Mouse (Mus musculus): ENCODE measurements around the gene Wdr61. TPM values are rescaled to one million over a fixed set of nuclear protein-coding genes. Genes with fewer than 3 reads are reported as not detected.

Gene Wdr61
- polyA plus RNA-seq, 1 experiment from 2014 or later, result 162 TPM

DNA sequence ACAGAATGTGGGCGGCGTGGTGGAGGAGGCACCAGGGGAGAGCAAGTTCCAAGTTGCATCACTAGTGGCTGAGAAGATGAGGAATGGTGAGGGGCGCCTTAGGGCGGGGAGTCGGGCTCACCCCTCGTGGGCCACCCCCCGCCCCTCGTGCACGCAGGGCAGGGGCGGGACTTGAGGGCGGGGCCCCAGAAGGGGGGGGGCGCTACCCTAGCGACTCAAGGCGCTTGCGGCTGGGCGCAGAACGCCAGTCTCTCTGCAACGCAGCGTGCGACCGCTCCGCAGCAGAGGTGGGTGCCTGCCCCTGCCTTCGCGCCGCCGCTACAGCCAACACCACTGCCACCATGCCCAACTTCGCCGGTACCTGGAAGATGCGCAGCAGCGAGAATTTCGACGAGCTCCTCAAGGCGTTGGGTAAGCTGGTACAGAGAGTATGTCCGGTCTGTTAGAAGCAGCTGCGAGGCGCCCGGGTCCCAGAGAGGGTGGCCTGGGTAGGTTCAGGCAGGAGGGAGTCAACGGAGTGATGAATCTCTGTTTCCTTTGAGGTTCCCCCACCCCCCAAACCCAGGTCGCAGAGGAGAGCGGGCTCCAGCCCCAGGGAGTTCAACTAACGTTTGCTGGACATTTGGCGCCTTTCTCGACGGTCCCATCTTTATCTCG is 30.4 kb upstream of the Wdr61 start, which contains the start of gene Crabp1:
Crabp1 (plus strand) TSS at position 188 of the 657 bp plus-strand sequence.
- peaks cover 18% of the 10 kb centered on the region; the same call in 1 of the 2 replicates for H3K4me1 ChIP-seq (replicated peaks; ENCODE audit: control insufficient read depth, insufficient read depth, low read length)
- H3K4me3 ChIP-seq (ENCODE audit: low read depth, low read length), result peak within 1 kb of the TSS; percentile 39
- ATAC-seq (replicated peaks; ENCODE audit: low FRiP score, low TSS enrichment, low read depth) (no peak), DNase-seq (ENCODE audit: low spot score) (no peak)
- H3K9ac ChIP-seq (ENCODE audit: low read length), result 0 out of 2 replicates have a peak within 1 kb of the TSS, but pooled peaks have one; percentile 20
- H3K9me3 ChIP-seq (ENCODE audit: control insufficient read depth, low read length), result no peaks in the 10 kb centered on the region
- H3K27me3 ChIP-seq (replicated peaks; ENCODE audit: control insufficient read depth, insufficient read depth, low read length), result peaks cover 71% of the 10 kb centered on the region
- peak within 1 kb of the TSS; percentile 69 for H3K4me2 ChIP-seq (ENCODE audit: low read length)
- WGBS, result under 1% methylated on average over 44 of the region's 45 CpGs
- H3K36me3 ChIP-seq (ENCODE audit: control insufficient read depth, insufficient read depth, low read length), result no peaks in the 10 kb centered on the region
- H3K27ac ChIP-seq (ENCODE audit: low read depth), result no peak within 1 kb of the TSS

- H3K36me3 ChIP-seq (ENCODE audit: control insufficient read depth, insufficient read depth, low read length), result no peaks in the 10 kb centered on the region
- ATAC-seq (replicated peaks; ENCODE audit: low FRiP score, low TSS enrichment, low read depth), result no peak
- peak overlapping the region; percentile 69 for H3K4me2 ChIP-seq (ENCODE audit: low read length)
- H3K27ac ChIP-seq (ENCODE audit: low read depth), result no peak overlapping the region
- H3K9me3 ChIP-seq (ENCODE audit: control insufficient read depth, low read length), result no peaks in the 10 kb centered on the region
- H3K9ac ChIP-seq (ENCODE audit: low read length), result no peak overlapping the region
- DNase-seq (ENCODE audit: low spot score), result no peak
- WGBS, result 24% methylated on average over 12 of the region's 12 CpGs
- H3K27me3 ChIP-seq (replicated peaks; ENCODE audit: control insufficient read depth, insufficient read depth, low read length), result peaks cover 71% of the 10 kb centered on the region
- H3K4me1 ChIP-seq (replicated peaks; ENCODE audit: control insufficient read depth, insufficient read depth, low read length), result peaks cover 18% of the 10 kb centered on the region; the same call in 1 of the 2 replicates
- peak overlapping the region; percentile 39 for H3K4me3 ChIP-seq (ENCODE audit: low read depth, low read length)
These were observed 29.8 kb upstream of the Wdr61 start for GRCm38 (mm10) chr9:54764091-54764490.

DNA sequence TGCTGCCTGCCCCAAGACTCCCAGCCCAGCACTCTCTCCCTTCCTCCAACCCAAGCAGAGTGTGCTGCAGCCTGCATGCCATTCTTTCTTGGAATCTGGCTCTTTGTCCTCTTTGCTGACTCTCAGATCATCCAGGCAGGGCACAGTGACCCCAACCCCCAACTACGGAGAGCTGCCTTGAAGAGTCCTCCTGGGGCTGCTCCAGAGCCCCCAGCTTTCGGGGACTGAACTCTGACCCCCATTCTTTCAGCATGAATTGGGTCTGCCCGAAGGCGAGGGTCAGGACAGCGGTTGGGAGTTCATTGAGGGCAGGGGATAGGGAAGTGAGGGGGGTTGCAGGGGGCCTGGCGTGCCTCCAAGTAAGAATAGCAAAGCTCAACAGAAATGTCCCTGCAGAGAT is 25.3 kb upstream of the Wdr61 start:
- no peak for DNase-seq (ENCODE audit: low spot score)
- Histone ChIP-seq H3K36me3 (ENCODE audit: control insufficient read depth, insufficient read depth, low read length) (no peaks in the 10 kb centered on the region), H3K9ac (ENCODE audit: low read length) (no peak overlapping the region), H3K4me1 (replicated peaks; ENCODE audit: control insufficient read depth, insufficient read depth, low read length) (0 out of 2 replicates have a peak, but pooled peaks cover 4% of the 10 kb centered on the region), H3K4me3 (ENCODE audit: low read depth, low read length) (no peak overlapping the region), H3K27ac (ENCODE audit: low read depth) (no peak overlapping the region), H3K9me3 (ENCODE audit: control insufficient read depth, low read length) (no peaks in the 10 kb centered on the region), H3K4me2 (ENCODE audit: low read length) (no peak overlapping the region), H3K27me3 (replicated peaks; ENCODE audit: control insufficient read depth, insufficient read depth, low read length) (peaks cover 27% of the 10 kb centered on the region)
- 38% methylated on average over 6 of the region's 6 CpGs for WGBS
- ATAC-seq (replicated peaks; ENCODE audit: low FRiP score, low TSS enrichment, low read depth), result no peak

- Histone ChIP-seq H3K4me1 (replicated peaks; ENCODE audit: control insufficient read depth, insufficient read depth, low read length) (no peaks in the 10 kb centered on the region), H3K4me3 (ENCODE audit: low read depth, low read length) (no peak overlapping the region), H3K27ac (ENCODE audit: low read depth) (no peak overlapping the region), H3K4me2 (ENCODE audit: low read length) (no peak overlapping the region), H3K9me3 (ENCODE audit: control insufficient read depth, low read length) (no peaks in the 10 kb centered on the region), H3K9ac (ENCODE audit: low read length) (no peak overlapping the region), H3K36me3 (ENCODE audit: control insufficient read depth, insufficient read depth, low read length) (no peaks in the 10 kb centered on the region), H3K27me3 (replicated peaks; ENCODE audit: control insufficient read depth, insufficient read depth, low read length) (0 out of 2 replicates have a peak, but pooled peaks cover 4% of the 10 kb centered on the region)
- ATAC-seq (replicated peaks; ENCODE audit: low FRiP score, low TSS enrichment, low read depth), result no peak
- no peak for DNase-seq (ENCODE audit: low spot score)
- WGBS, result 42% methylated on average over 11 of the region's 11 CpGs
These were observed 18.6 kb upstream of the Wdr61 start for GRCm38 (mm10) chr9:54752944-54753295.

DNA sequence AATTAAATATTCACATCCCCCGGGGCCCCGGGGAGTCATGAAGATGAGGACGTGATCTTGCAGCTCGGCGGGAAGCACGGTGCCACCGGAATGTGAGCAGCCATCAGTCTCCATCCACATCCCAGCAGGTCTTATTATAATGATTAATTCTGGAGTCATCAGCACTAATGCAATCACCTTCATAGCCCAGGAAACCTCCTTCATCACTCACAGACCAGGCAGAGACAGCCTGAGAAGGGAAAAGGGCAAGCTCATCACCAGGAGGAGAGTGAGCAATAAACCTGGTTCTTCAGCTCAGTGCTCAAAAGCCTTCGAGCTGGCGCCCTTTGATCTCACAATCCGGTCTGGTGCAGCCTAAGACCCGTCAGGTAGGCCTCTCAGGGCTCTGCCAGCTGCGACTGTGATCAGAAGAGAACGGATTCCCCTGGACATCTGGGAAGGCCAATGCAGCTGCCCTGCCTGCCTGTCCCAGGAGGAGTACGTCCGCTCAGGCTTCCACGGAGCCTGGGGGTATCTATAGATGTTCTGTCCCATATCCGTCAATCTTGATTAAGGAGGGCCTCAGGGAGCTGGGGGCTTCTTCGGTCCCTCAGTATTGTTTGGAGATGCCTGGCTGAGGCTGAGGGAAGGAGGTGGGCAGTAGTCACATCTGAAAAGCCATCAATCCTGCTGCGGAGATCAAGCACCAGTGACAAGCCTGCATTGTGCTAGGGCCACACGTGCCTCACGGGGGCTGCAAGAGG is 18.1 kb upstream of the Wdr61 start:
- 33% methylated on average over 21 of the region's 21 CpGs for WGBS
- Histone ChIP-seq H3K36me3 (ENCODE audit: control insufficient read depth, insufficient read depth, low read length) (no peaks in the 10 kb centered on the region), H3K4me2 (ENCODE audit: low read length) (no peak overlapping the region), H3K4me3 (ENCODE audit: low read depth, low read length) (no peak overlapping the region), H3K9ac (ENCODE audit: low read length) (no peak overlapping the region), H3K27me3 (replicated peaks; ENCODE audit: control insufficient read depth, insufficient read depth, low read length) (0 out of 2 replicates have a peak, but pooled peaks cover 4% of the 10 kb centered on the region), H3K27ac (ENCODE audit: low read depth) (no peak overlapping the region), H3K4me1 (replicated peaks; ENCODE audit: control insufficient read depth, insufficient read depth, low read length) (no peaks in the 10 kb centered on the region), H3K9me3 (ENCODE audit: control insufficient read depth, low read length) (no peaks in the 10 kb centered on the region)
- DNase-seq (ENCODE audit: low spot score) (no peak), ATAC-seq (replicated peaks; ENCODE audit: low FRiP score, low TSS enrichment, low read depth) (no peak)

- no peak overlapping the region for H3K4me3 ChIP-seq (ENCODE audit: low read depth, low read length)
- no peaks in the 10 kb centered on the region for H3K9me3 ChIP-seq (ENCODE audit: control insufficient read depth, low read length)
- no peak overlapping the region for H3K9ac ChIP-seq (ENCODE audit: low read length)
- H3K4me1 ChIP-seq (replicated peaks; ENCODE audit: control insufficient read depth, insufficient read depth, low read length), result no peaks in the 10 kb centered on the region
- H3K4me2 ChIP-seq (ENCODE audit: low read length), result no peak overlapping the region
- WGBS, result 91% methylated on average over 2 of the region's 2 CpGs
- no peak for ATAC-seq (replicated peaks; ENCODE audit: low FRiP score, low TSS enrichment, low read depth)
- 0 out of 2 replicates have a peak, but pooled peaks cover 4% of the 10 kb centered on the region for H3K27me3 ChIP-seq (replicated peaks; ENCODE audit: control insufficient read depth, insufficient read depth, low read length)
- no peak for DNase-seq (ENCODE audit: low spot score)
- no peak overlapping the region for H3K27ac ChIP-seq (ENCODE audit: low read depth)
- no peaks in the 10 kb centered on the region for H3K36me3 ChIP-seq (ENCODE audit: control insufficient read depth, insufficient read depth, low read length)
These were observed 17.4 kb upstream of the Wdr61 start for GRCm38 (mm10) chr9:54751684-54752083.

DNA sequence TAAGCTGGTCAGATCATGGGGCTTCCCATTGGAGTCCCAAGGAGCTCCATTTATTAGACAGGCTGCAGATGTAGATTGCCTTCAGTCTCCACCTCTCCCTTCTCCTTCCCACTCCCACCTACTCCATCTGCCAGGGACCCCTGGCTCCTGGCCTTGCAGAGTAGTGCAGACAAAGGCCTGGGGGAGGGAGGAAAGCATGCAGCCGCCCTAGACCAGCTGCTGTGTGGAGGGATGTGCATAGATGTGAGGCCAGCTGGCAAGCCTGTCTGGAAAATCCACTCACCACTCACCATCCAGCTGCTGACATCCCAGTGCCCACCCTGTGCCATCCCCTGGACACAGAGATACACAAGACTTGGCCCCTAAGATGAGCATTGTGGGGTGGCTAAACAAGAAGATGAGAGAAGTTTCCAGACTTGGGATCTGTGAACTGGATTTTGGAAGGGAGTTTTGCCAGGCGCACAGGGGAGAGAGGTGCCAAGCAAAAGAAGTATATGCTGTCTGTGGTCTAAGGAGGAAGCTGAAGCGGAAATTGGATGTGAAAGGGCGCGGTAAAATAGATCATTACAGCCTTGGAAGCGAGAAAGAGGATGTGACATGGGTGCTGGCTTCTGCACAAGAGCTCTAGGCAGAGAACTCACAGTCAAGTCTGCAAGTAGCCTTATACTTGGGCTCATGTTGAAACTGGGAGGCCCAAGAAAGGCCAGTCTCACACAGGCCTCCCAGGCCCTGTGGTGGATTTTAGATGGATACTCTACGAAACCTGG is 16.1 kb upstream of the Wdr61 start:
- no peak overlapping the region for H3K4me2 ChIP-seq (ENCODE audit: low read length)
- H3K36me3 ChIP-seq (ENCODE audit: control insufficient read depth, insufficient read depth, low read length), result no peaks in the 10 kb centered on the region
- no peak for ATAC-seq (replicated peaks; ENCODE audit: low FRiP score, low TSS enrichment, low read depth)
- H3K9me3 ChIP-seq (ENCODE audit: control insufficient read depth, low read length), result no peaks in the 10 kb centered on the region
- no peak overlapping the region for H3K4me3 ChIP-seq (ENCODE audit: low read depth, low read length)
- H3K27ac ChIP-seq (ENCODE audit: low read depth), result no peak overlapping the region
- WGBS, result 90% methylated on average over 7 of the region's 7 CpGs
- H3K27me3 ChIP-seq (replicated peaks; ENCODE audit: control insufficient read depth, insufficient read depth, low read length), result 0 out of 2 replicates have a peak, but pooled peaks cover 4% of the 10 kb centered on the region
- H3K9ac ChIP-seq (ENCODE audit: low read length), result no peak overlapping the region
- no peaks in the 10 kb centered on the region for H3K4me1 ChIP-seq (replicated peaks; ENCODE audit: control insufficient read depth, insufficient read depth, low read length)
- no peak for DNase-seq (ENCODE audit: low spot score)

DNA sequence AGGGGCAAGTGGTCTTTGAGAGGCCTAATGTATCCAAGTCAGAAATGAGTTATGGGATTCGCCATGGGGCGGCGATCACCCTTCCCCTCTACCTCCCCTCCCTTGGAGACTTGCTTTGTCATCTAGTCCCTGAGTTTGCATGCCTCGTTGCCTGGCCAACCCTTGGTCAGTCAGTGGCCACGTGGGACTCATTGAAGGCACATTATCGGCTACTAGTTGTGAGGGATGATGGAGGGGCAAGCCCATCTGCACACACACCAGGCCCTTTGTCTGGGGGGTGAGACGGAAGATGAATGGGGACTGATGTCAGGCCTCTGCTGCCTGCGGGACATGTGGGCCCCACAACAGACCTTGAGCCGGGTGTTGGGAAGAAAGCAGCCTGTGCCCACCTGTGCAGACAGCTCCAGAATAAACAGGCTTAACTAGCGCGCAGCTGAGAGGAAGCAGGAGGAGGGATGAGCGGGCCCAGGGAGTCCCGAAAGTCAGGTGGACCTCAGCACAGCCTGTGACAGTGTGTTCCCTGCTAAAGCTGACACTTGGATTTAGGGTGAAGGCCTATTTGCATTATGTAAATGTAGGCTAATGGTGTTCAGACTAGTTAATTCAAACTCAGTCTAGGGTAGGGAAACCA is 11.5 kb upstream of the Wdr61 start:
- Histone ChIP-seq H3K27me3 (replicated peaks; ENCODE audit: control insufficient read depth, insufficient read depth, low read length) (no peaks in the 10 kb centered on the region), H3K4me2 (ENCODE audit: low read length) (no peak overlapping the region), H3K27ac (ENCODE audit: low read depth) (no peak overlapping the region), H3K36me3 (ENCODE audit: control insufficient read depth, insufficient read depth, low read length) (no peaks in the 10 kb centered on the region), H3K9ac (ENCODE audit: low read length) (no peak overlapping the region), H3K4me1 (replicated peaks; ENCODE audit: control insufficient read depth, insufficient read depth, low read length) (no peaks in the 10 kb centered on the region), H3K9me3 (ENCODE audit: control insufficient read depth, low read length) (no peaks in the 10 kb centered on the region), H3K4me3 (ENCODE audit: low read depth, low read length) (no peak overlapping the region)
- ATAC-seq (replicated peaks; ENCODE audit: low FRiP score, low TSS enrichment, low read depth) (no peak), DNase-seq (ENCODE audit: low spot score) (no peak)
- WGBS, result 40% methylated on average over 13 of the region's 13 CpGs
